ENCODE assay signal across 9 mouse cellular contexts in genomic region chr17:13681686-13682085, GRCm38 (mm10).
DNase-seq lines count a peak whose midpoint lies in the region; TF ChIP-seq lines count a peak whose summit lies in the region.
"Had no signal": no experiment of that assay in that cellular context is flagged by ENCODE, and none has a peak within 500 bp of the region (broad histone marks: within the 10 kb centered on the region; RNA-seq: fewer than 3 reads in every experiment).

No protein-coding gene starts in this region.

- intact Hi-C loops in left cerebral cortex, adult 2 months (cut with DNase I), result loop anchor here (5.0 kb wide), 1 partner anchor 114 kb away; no protein-coding TSS in a partner anchor
- intact Hi-C loops in left cerebral cortex, postnatal 36 days (cut with DNase I), result loop anchor here (5.0 kb wide), 2 partner anchors 76 to 151 kb away; no protein-coding TSS in a partner anchor

- peaks cover 17% of the 10 kb centered on the region for H3K4me1 ChIP-seq in cerebellum, adult 2 months (ENCODE audit: control insufficient read depth, insufficient read depth, low read length)
- H3K4me1 ChIP-seq in brown adipose tissue, adult 24 weeks (ENCODE audit: control insufficient read depth, insufficient read depth, insufficient read length, low read length), result peaks cover 18% of the 10 kb centered on the region

- 92% methylated on average over 6 of the region's 6 CpGs for WGBS in cerebellum, adult 2 months

- H3ac ChIP-seq in myocyte (ENCODE audit: control insufficient read depth, insufficient read length), result no peak overlapping the region

- no peak overlapping the region for H3K27ac ChIP-seq in cerebellum, adult 2 months (ENCODE audit: insufficient read depth, low read length)
- H3K27ac ChIP-seq in left cerebral cortex, adult 2 months, result no peak overlapping the region; the same call in 1 of the 2 replicates
- peak overlapping the region; percentile 98; the same call in 1 of the 2 replicates for H3K27ac ChIP-seq in brown adipose tissue, adult 24 weeks (replicated peaks; ENCODE audit: low read depth, low read length)

- H3K4me2 ChIP-seq in myocyte (ENCODE audit: low read depth), result peak overlapping the region; percentile 69

- no peaks in the 10 kb centered on the region for H3K27me3 ChIP-seq in cerebellum, adult 2 months (ENCODE audit: control insufficient read depth, insufficient read depth, low read length)
- no peaks in the 10 kb centered on the region for H3K27me3 ChIP-seq in myocyte (ENCODE audit: control insufficient read depth, insufficient read depth, insufficient read length)
- H3K27me3 ChIP-seq: limb, embryonic 13.5 days had no signal

- H3K4me3 ChIP-seq in cerebellum, adult 2 months (replicated peaks; ENCODE audit: insufficient read depth, low read depth, low read length), result no peak overlapping the region
- peak overlapping the region; percentile 30; the same call in 1 of the 2 replicates for H3K4me3 ChIP-seq in left cerebral cortex, adult 2 months
- peak overlapping the region; percentile 61 for H3K4me3 ChIP-seq in brown adipose tissue, adult 24 weeks (ENCODE audit: insufficient read depth, low read depth, low read length)
- peak overlapping the region; percentile 43 for H3K4me3 ChIP-seq in myocyte
- H3K4me3 ChIP-seq: limb, embryonic 13.5 days had no signal

- no peak for TF ChIP-seq POLR2A in cerebellum, adult 2 months (IDR thresholded peaks at IDR 0.05; ENCODE audit: borderline replicate concordance, insufficient read depth, low read length)
- TF ChIP-seq POLR2A in myocyte (IDR thresholded peaks at IDR 0.05; ENCODE audit: insufficient read length, low read depth), result no peak

- DNase-seq in cerebellum, adult 2 months, result no peak
- DNase-seq in cerebellum, adult 11 months, result no peak
- no peak for DNase-seq in left cerebral cortex, adult 2 months (ENCODE audit: extremely low spot score in 1 of 2, low spot score in 2 of 2)
- no peak for DNase-seq in left cerebral cortex, postnatal 36 days (ENCODE audit: low spot score in 2 of 2)
- DNase-seq in ovary, adult 18-20 months (ENCODE audit: low spot score), result no peak
- no peak for DNase-seq in kidney, postnatal 4 days

- H3K79me2 ChIP-seq in myocyte (ENCODE audit: control insufficient read depth, insufficient read depth), result no peaks in the 10 kb centered on the region

- H3K36me3 ChIP-seq in myocyte (ENCODE audit: control insufficient read depth, insufficient read depth), result no peaks in the 10 kb centered on the region
- H3K36me3 ChIP-seq: limb, embryonic 13.5 days had no signal

- TF ChIP-seq CTCF in cerebellum, adult 2 months (IDR thresholded peaks at IDR 0.05; ENCODE audit: borderline replicate concordance, insufficient read depth, low read depth, low read length), result peak; percentile 37; the same call in 1 of the 2 replicates
- TF ChIP-seq CTCF in left cerebral cortex, adult 2 months (IDR thresholded peaks at IDR 0.05), result peak; percentile 22

TF ChIP-seq in myocyte, 11 proteins besides CTCF, POLR2A, EP300 and RAD21:
- TF ChIP-seq USF1 (IDR thresholded peaks at IDR 0.05; ENCODE audit: low read depth) (no peak), E2F4 (IDR thresholded peaks at IDR 0.05; ENCODE audit: insufficient read depth) (no peak), MYOG (IDR thresholded peaks at IDR 0.05; ENCODE audit: control insufficient read depth in 1 of 3, insufficient read depth in 1 of 3, insufficient read length in 2 of 3, low read depth in 2 of 3) (no peak), TCF12 (IDR thresholded peaks at IDR 0.05; ENCODE audit: insufficient read depth, poor library complexity, severe bottlenecking) (no peak), SRF (IDR thresholded peaks at IDR 0.05; ENCODE audit: control insufficient read depth, insufficient read length, low read depth) (no peak), MAX (IDR thresholded peaks at IDR 0.05; ENCODE audit: low read depth) (no peak), REST (IDR thresholded peaks at IDR 0.05; ENCODE audit: insufficient read depth, insufficient read length) (no peak), POLR2AphosphoS2 (IDR thresholded peaks at IDR 0.05; ENCODE audit: insufficient read length, low read depth) (no peak), TCF3 (IDR thresholded peaks at IDR 0.05; ENCODE audit: insufficient read length, low read depth) (no peak), MYOD1 (IDR thresholded peaks at IDR 0.05; ENCODE audit: control insufficient read depth in 1 of 3, insufficient read length in 2 of 3, low read depth in 2 of 3) (no peak), CEBPB (IDR thresholded peaks at IDR 0.05; ENCODE audit: insufficient read depth, poor library complexity, severe bottlenecking) (no peak)
